Mouse (Mus musculus) midbrain, embryonic 10.5 days (tissue): ENCODE results near the gene Akna. TPM values are rescaled to one million over a fixed set of nuclear protein-coding genes. Genes with fewer than 3 reads are reported as not detected.
"Not testable (repeated sequence)": the region's sequence is repeated elsewhere in the genome, so short reads cannot be mapped to it uniquely, and the experiment has no call there.

Source experiments
- DNase-seq: peaks from one replicate; pipeline ENCODE4 v3.0.0-alpha.2; 2017; ENCODE audit warnings: low spot score
- H3K27ac ChIP-seq: fragments of 300-500 bp; sonication (generic); replicated peaks from 2 replicates; pipeline ENCODE4 v1.5.1; 2016; ENCODE audit warnings: mild to moderate bottlenecking
- H3K27me3 ChIP-seq: fragments of 300-500 bp; sonication (generic); 2 replicates; pipeline ENCODE4 v1.6.1; 2016; ENCODE audit warnings: low read depth, mild to moderate bottlenecking; ENCODE audit not compliant: poor library complexity, severe bottlenecking
- H3K36me3 ChIP-seq: fragments of 300-500 bp; sonication (generic); 2 replicates; pipeline ENCODE4 v1.6.1; 2016; ENCODE audit warnings: mild to moderate bottlenecking, moderate library complexity
- H3K4me1 ChIP-seq: fragments of 300-500 bp; sonication (generic); 2 replicates; pipeline ENCODE4 v1.6.1; 2016
- H3K4me3 ChIP-seq: fragments of 300-500 bp; sonication (generic); 2 replicates; pipeline ENCODE4 v1.5.1; 2016; ENCODE audit warnings: mild to moderate bottlenecking, moderate library complexity
- H3K9me3 ChIP-seq: fragments of 300-500 bp; sonication (generic); replicated peaks from 2 replicates; pipeline ENCODE4 v1.6.1; 2016; ENCODE audit warnings: mild to moderate bottlenecking
- WGBS: fragments of 180-500 bp; shearing (Covaris S2); methylation state at CpG from one replicate; pipeline ENCODE4 v1.1.7; 2016; 5-methylcytosine and 5-hydroxymethylcytosine counted together
- polyA plus RNA-seq: library from polyadenylated mRNA; unstranded; fragments of >200 nt; fragmentation: Nextera tagmentation; extraction: Ambion mirVana; gene quantifications from 2 replicates; pipeline ENCODE4 v1.2.1, GENCODE M21; 2016

Gene Akna
- polyA plus RNA-seq, 1 experiment from 2014 or later: 12.8 TPM

DNA sequence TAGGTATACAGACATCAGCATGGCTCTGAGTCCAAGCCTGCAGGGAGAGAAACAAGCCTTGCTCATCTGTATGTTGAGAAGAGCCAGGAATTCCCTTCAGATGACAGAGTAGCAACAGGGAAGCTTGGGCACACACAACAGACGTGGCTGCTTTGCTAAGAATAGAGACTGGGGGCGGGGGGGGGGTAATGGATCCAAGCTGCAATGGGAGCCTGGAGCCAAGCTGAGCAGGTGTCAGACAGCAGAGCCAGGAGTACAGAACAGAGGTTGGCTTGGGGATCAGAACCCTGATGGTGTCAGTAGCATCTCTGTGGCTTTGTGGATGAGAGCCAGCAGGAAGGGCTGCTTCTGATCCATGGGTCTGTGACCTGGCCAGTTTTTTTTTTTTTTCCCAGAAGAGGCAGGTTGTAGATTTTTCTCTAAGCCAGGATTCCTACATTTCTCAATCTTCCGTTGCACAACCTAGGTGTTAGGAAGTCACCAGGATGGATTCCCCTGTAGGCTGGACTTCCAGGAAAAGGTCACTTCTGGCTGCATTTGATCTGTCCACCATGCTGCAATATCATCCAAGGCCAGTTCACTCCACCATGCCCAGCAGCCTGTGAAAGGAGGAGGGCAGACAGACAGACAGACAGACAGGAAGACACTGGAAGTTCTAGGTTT lies 64.6 kb downstream of the Akna start:
- Histone ChIP-seq H3K9me3 (no peaks in the 10 kb centered on the region), H3K27me3 (no peaks in the 10 kb centered on the region), H3K36me3 (no peaks in the 10 kb centered on the region), H3K27ac (no peak overlapping the region), H3K4me1 (no peaks in the 10 kb centered on the region), H3K4me3 (no peak overlapping the region)
- WGBS: 76% methylated on average over 3 of the region's 3 CpGs
- DNase-seq: no peak

DNA sequence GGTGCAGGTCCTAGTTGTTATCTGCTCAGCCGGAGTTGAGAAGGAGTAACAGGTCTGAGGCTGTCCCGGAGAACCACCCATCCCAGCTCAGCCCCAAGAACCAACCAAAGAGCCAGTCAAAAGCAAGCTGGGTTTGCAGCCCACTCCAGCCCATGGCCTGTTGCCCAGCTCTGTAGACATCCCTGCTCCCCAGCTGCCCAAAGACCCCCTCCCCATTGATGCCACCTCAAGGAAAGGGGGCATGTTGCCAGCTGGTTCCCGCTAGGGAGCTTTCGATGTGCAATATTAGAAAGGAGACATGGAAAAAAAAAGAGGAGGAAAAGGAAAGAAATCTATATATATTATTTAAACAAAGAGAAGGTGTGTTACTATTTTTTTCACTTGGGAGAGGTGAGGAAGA lies 69.8 kb downstream of the Akna start:
- no peak for DNase-seq
- H3K36me3 ChIP-seq: peaks cover 13% of the 10 kb centered on the region

GRCm38 (mm10) chr4:63323275-63323815 lies 79.8 kb downstream of the Akna start:
- Histone ChIP-seq H3K9me3 (no peaks in the 10 kb centered on the region), H3K27me3 (no peaks in the 10 kb centered on the region), H3K4me1 (no peaks in the 10 kb centered on the region; the same call in 1 of the 2 replicates), H3K27ac (no peak overlapping the region), H3K4me3 (no peak overlapping the region), H3K36me3 (peaks cover 27% of the 10 kb centered on the region)
- DNase-seq: no peak
- 85% methylated on average over 8 of the region's 8 CpGs for WGBS

More for the DNA sequence above, 69.8 kb downstream of the Akna start:
- no peak overlapping the region for H3K27ac ChIP-seq
- WGBS: 95% methylated on average over 4 of the region's 4 CpGs
- H3K4me3 ChIP-seq: no peak overlapping the region
- peaks cover 5% of the 10 kb centered on the region; the same call in 1 of the 2 replicates for H3K4me1 ChIP-seq
- H3K9me3 ChIP-seq: no peaks in the 10 kb centered on the region
- H3K27me3 ChIP-seq: no peaks in the 10 kb centered on the region

DNA sequence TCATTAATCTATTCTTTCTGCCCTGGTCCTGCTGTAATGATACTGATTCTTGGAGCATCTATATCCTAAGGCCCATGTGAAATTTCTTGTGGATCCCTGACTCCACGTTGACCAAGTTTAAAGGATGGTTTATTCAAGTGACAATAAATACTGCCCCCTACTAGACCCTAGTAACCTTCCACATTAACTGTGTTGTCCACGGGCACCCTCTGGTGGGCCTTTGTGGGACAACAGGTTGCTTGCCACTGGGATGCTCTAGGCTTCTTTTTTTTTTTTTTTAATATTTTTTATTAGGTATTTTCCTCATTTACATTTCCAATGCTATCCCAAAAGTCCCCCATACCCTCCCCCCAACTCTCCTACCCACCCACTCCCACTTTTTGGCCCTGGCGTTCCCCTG lies 83.6 kb downstream of the Akna start:
- H3K27ac ChIP-seq, H3K4me1 ChIP-seq, H3K4me3 ChIP-seq, H3K27me3 ChIP-seq, H3K9me3 ChIP-seq: not testable (repeated sequence)
- DNase-seq: peak; percentile 52
- WGBS: 40% methylated on average over 3 of the region's 3 CpGs
- H3K36me3 ChIP-seq: peaks cover 26% of the 10 kb centered on the region

Other genes starting within 250 kb of the Akna start
- gene Ambp, start 248.6 kb downstream of the Akna start, polyA plus RNA-seq: not detected in 2 replicates
- not detected in 2 replicates for gene Kif12, start 231.2 kb downstream of the Akna start, polyA plus RNA-seq
- gene Col27a1, start 189.3 kb downstream of the Akna start, polyA plus RNA-seq: 2.9 and 3.3 TPM in 2 replicates
- gene Orm1, start 58.8 kb downstream of the Akna start, polyA plus RNA-seq: not detected in 2 replicates
- gene Orm3, start 47.2 kb downstream of the Akna start, polyA plus RNA-seq: not detected in 2 replicates
- gene Orm2, start 40.9 kb downstream of the Akna start, polyA plus RNA-seq: not detected in 2 replicates
- 8.6 and 8.8 TPM in 2 replicates for gene Whrn, start 92.6 kb upstream of the Akna start, polyA plus RNA-seq
- 290 and 319 TPM in 2 replicates for gene Atp6v1g1, start 141.4 kb upstream of the Akna start, polyA plus RNA-seq
- 9.7 and 10.0 TPM in 2 replicates for gene Tmem268, start 155.4 kb upstream of the Akna start, polyA plus RNA-seq
- not detected in 2 replicates for gene Gm11213, start 201.9 kb upstream of the Akna start, polyA plus RNA-seq
- not detected in 2 replicates for gene Tex48, start 219.1 kb upstream of the Akna start, polyA plus RNA-seq